Mouse (Mus musculus): ENCODE data around the gene Nav2. TPM values are rescaled to one million over a fixed set of nuclear protein-coding genes. Genes with fewer than 3 reads are reported as not detected.

The Nav2 gene
- polyA plus RNA-seq (2015; fragmentation: Illumina TruSeq; extraction: RNeasy Lipid Tissue Mini Kit (QIAGEN cat#74804); ENCODE audit: insufficient read depth, low replicate concordance), result 2.6 TPM

GRCm38 (mm10) chr7:48908521-48909341 is at the start of gene Nav2:
Gene Nav2, plus strand, starts transcription at chr7:48908716.

GRCm38 (mm10) chr7:48881486-48881885 is 27.0 kb upstream of the Nav2 start, which contains the start of gene E2f8:
Gene E2f8, minus strand, starts transcription at chr7:48881596.

GRCm38 (mm10) chr7:49636491-49637115 is 728.1 kb downstream of the Nav2 start, which contains the start of gene Dbx1:
Gene Dbx1, minus strand, starts transcription at chr7:49636849.

Other genes starting within 250 kb of the Nav2 start
- 48.1 TPM for gene Zdhhc13, start 119.7 kb upstream of the Nav2 start, polyA plus RNA-seq (2015; fragmentation: Illumina TruSeq; extraction: RNeasy Lipid Tissue Mini Kit (QIAGEN cat#74804); ENCODE audit: insufficient read depth, low replicate concordance)
- gene Csrp3, start 60.7 kb upstream of the Nav2 start, polyA plus RNA-seq (2015; fragmentation: Illumina TruSeq; extraction: RNeasy Lipid Tissue Mini Kit (QIAGEN cat#74804); ENCODE audit: insufficient read depth, low replicate concordance), result 0.30 TPM
- 7.0 TPM for gene E2f8, start 27.1 kb upstream of the Nav2 start, polyA plus RNA-seq (2015; fragmentation: Illumina TruSeq; extraction: RNeasy Lipid Tissue Mini Kit (QIAGEN cat#74804); ENCODE audit: insufficient read depth, low replicate concordance)